In the genomic region with DNA sequence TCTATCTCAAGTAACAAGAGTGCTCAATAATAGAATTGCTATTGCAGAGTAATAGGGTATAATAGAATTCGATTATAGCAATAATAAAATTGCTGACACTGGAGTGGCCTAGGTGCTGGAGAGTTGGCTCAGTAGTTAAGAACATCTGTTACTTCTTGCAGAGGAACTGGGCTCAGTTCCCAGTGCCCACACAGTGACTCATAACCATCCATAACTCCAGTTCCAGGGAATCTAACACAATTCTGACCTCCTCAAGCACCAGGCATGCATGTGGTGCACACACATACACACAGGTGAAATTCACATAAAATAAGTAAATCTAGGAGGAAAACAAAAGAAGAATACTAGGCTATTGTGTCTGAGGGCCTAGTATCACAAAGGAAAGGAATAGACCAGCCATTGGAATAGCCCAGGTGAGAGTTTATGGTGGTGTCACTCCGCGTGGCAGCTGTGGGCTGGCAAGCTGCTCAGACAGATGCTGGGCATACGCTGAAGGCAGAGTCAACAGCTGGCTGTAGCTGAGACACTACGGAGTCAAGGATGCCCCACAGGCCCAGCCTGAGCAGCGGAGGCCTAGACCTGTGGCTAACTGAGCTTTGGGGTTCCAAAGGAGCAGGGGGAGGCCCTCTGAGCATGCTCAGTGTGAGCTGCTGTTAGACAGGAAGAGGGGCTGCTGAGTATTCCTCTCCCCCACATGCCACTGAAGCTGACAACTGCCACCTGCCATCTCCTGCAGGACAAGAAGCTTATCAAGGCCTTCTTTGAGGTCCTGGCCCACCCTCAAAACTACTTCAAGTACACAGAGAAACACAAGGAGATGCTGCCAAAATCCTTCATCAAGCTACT, we compare ENCODE assay signal across 11 mouse cellular contexts. TPM values are rescaled to one million over a fixed set of nuclear protein-coding genes. Genes with fewer than 3 reads are reported as not detected.
A peak's percentile ranks its signal among the peaks of the same experiment; 100 is the strongest.
DNase-seq lines count a peak whose midpoint lies in the region; ATAC-seq and TF ChIP-seq lines count a peak whose summit lies in the region.
"Had no signal": no experiment of that assay in that cellular context is flagged by ENCODE, and none has a peak within 500 bp of the region (broad histone marks: within the 10 kb centered on the region; RNA-seq: fewer than 3 reads in every experiment).

No protein-coding gene starts in this region.

- H3K4me1 ChIP-seq in hindbrain, postnatal 0 days (ENCODE audit: insufficient read depth, low read length): no peaks in the 10 kb centered on the region; the same call in 1 of the 2 replicates
- H3K4me1 ChIP-seq in hindbrain, embryonic 14.5 days (replicated peaks; ENCODE audit: control insufficient read depth, insufficient read depth, low read length): peaks cover 5% of the 10 kb centered on the region; the same call in 1 of the 2 replicates
- peaks cover 14% of the 10 kb centered on the region; the same call in 1 of the 2 replicates for H3K4me1 ChIP-seq in lung, postnatal 0 days (ENCODE audit: insufficient read depth, low read depth, low read length)
- H3K4me1 ChIP-seq: liver, embryonic 15.5 days had no signal

- H3K9ac ChIP-seq in hindbrain, postnatal 0 days (replicated peaks; ENCODE audit: low read length): no peak overlapping the region
- no peak overlapping the region for H3K9ac ChIP-seq in hindbrain, embryonic 14.5 days
- no peak overlapping the region for H3K9ac ChIP-seq in lung, postnatal 0 days (replicated peaks; ENCODE audit: low read depth)
- H3K9ac ChIP-seq: liver, embryonic 15.5 days had no signal

- intact Hi-C loops in heart, postnatal 10 days (cut with DNase I): loop anchor here (5.0 kb wide), 1 partner anchor 263 kb away; a partner anchor contains a TSS

- WGBS in hindbrain, postnatal 0 days: 77% methylated on average over 6 of the region's 6 CpGs
- WGBS in hindbrain, embryonic 14.5 days: 92% methylated on average over 6 of the region's 6 CpGs
- WGBS in lung, postnatal 0 days: 87% methylated on average over 6 of the region's 6 CpGs

- H3K4me3 ChIP-seq in hindbrain, postnatal 0 days (ENCODE audit: low read length): no peak overlapping the region
- no peak overlapping the region for H3K4me3 ChIP-seq in hindbrain, embryonic 14.5 days (replicated peaks; ENCODE audit: low read length)
- no peak overlapping the region for H3K4me3 ChIP-seq in lung, postnatal 0 days (ENCODE audit: low read depth, low read length)
- H3K4me3 ChIP-seq: hindbrain, embryonic 13.5 days; liver, embryonic 15.5 days had no signal

- no peak for ATAC-seq in hindbrain, postnatal 0 days
- no peak for ATAC-seq in hindbrain, embryonic 14.5 days (ENCODE audit: low FRiP score)
- ATAC-seq in lung, postnatal 0 days: no peak

- no peak for TF ChIP-seq CTCF in hindbrain, postnatal 0 days (IDR thresholded peaks at IDR 0.05; ENCODE audit: low read depth)
- TF ChIP-seq CTCF in lung, postnatal 0 days (IDR thresholded peaks at IDR 0.05): no peak

- no peaks in the 10 kb centered on the region for H3K27me3 ChIP-seq in hindbrain, postnatal 0 days (ENCODE audit: insufficient read depth, low read length)
- H3K27me3 ChIP-seq in hindbrain, embryonic 14.5 days (ENCODE audit: control insufficient read depth, insufficient read depth, low read length): no peaks in the 10 kb centered on the region
- H3K27me3 ChIP-seq in lung, postnatal 0 days (replicated peaks; ENCODE audit: insufficient read depth, low read length): no peaks in the 10 kb centered on the region
- H3K27me3 ChIP-seq: hindbrain, embryonic 13.5 days had no signal

- DNase-seq in hindbrain, postnatal 0 days (ENCODE audit: low spot score): no peak
- DNase-seq in hindbrain, embryonic 14.5 days (ENCODE audit: low spot score): no peak
- DNase-seq in lung, postnatal 0 days (ENCODE audit: low spot score): peak; percentile 45
- no peak for DNase-seq in lung, postnatal 10 days
- DNase-seq in adrenal gland, postnatal 14 days: peak; percentile 63
- DNase-seq in thymus, postnatal 14 days: peak; percentile 68
- DNase-seq in heart, postnatal 10 days: no peak
- no peak for DNase-seq in urinary bladder, adult 2 months (ENCODE audit: low spot score)
- DNase-seq: cerebellum, adult 9-10 months had no signal

- TF ChIP-seq EP300 in lung, postnatal 0 days (IDR thresholded peaks at IDR 0.05): no peak

- H3K27ac ChIP-seq in hindbrain, postnatal 0 days: 0 out of 2 replicates have a peak overlapping the region, but pooled peaks have one; percentile 8
- H3K27ac ChIP-seq in hindbrain, embryonic 14.5 days: no peak overlapping the region
- H3K27ac ChIP-seq in lung, postnatal 0 days (ENCODE audit: low read length): no peak overlapping the region
- H3K27ac ChIP-seq: hindbrain, embryonic 13.5 days; liver, embryonic 15.5 days had no signal

- H3K4me2 ChIP-seq in hindbrain, postnatal 0 days (ENCODE audit: low read depth, low read length): no peak overlapping the region
- H3K4me2 ChIP-seq in hindbrain, embryonic 14.5 days (replicated peaks): no peak overlapping the region
- H3K4me2 ChIP-seq in lung, postnatal 0 days (replicated peaks; ENCODE audit: low read depth, low read length): no peak overlapping the region
- H3K4me2 ChIP-seq: hindbrain, embryonic 13.5 days; liver, embryonic 15.5 days had no signal

- H3K9me3 ChIP-seq in hindbrain, postnatal 0 days (ENCODE audit: low read length): no peaks in the 10 kb centered on the region
- H3K9me3 ChIP-seq in hindbrain, embryonic 14.5 days (ENCODE audit: control insufficient read depth, low read length): no peaks in the 10 kb centered on the region
- no peaks in the 10 kb centered on the region for H3K9me3 ChIP-seq in lung, postnatal 0 days (ENCODE audit: low read length)
- H3K9me3 ChIP-seq: hindbrain, embryonic 13.5 days; liver, embryonic 15.5 days had no signal

- no peaks in the 10 kb centered on the region; the same call in 1 of the 2 replicates for H3K36me3 ChIP-seq in hindbrain, postnatal 0 days (ENCODE audit: insufficient read depth, low read length)
- peaks cover 33% of the 10 kb centered on the region for H3K36me3 ChIP-seq in hindbrain, embryonic 14.5 days (replicated peaks; ENCODE audit: control insufficient read depth, insufficient read depth)
- H3K36me3 ChIP-seq in lung, postnatal 0 days (ENCODE audit: insufficient read depth, low read length): no peaks in the 10 kb centered on the region; the same call in 1 of the 2 replicates
- H3K36me3 ChIP-seq: liver, embryonic 15.5 days had no signal

RNA-seq across cellular contexts. Expression of a gene that starts 6.2 kb away (rescaled TPM):
- 76.0 and 78.3 TPM in 2 replicates for total RNA-seq in hindbrain, postnatal 0 days (2014; rRNA removed)
- polyA plus RNA-seq in hindbrain, postnatal 0 days (2015; fragmentation: Nextera tagmentation; extraction: Ambion mirVana): 37.7 and 39.3 TPM in 2 replicates
- polyA plus RNA-seq in hindbrain, embryonic 14.5 days (2014; fragmentation: Nextera tagmentation; extraction: Ambion mirVana): 40.9 and 41.3 TPM in 2 replicates
- polyA plus RNA-seq in lung, postnatal 0 days (2015; fragmentation: Nextera tagmentation; extraction: Ambion mirVana): 18.7 and 20.2 TPM in 2 replicates
- 36.8 and 43.4 TPM in 2 replicates for total RNA-seq in adrenal gland, postnatal 14 days (2021)
- 10 to 100 TPM; 21.4 to 26.9 TPM for total RNA-seq in heart, postnatal 10 days (2021)
- polyA plus RNA-seq in urinary bladder, adult 2 months (2012; rRNA removed): 21.0 and 28.3 TPM in 2 replicates

RNA-seq across cellular contexts. Expression of a gene that starts 28.7 kb away (rescaled TPM):
- total RNA-seq in hindbrain, postnatal 0 days (2014; rRNA removed): 10.7 and 10.9 TPM in 2 replicates
- 2.1 TPM in 2 replicates for polyA plus RNA-seq in hindbrain, postnatal 0 days (2015; fragmentation: Nextera tagmentation; extraction: Ambion mirVana)
- polyA plus RNA-seq in hindbrain, embryonic 14.5 days (2014; fragmentation: Nextera tagmentation; extraction: Ambion mirVana): 4.7 and 6.6 TPM in 2 replicates
- polyA plus RNA-seq in lung, postnatal 0 days (2015; fragmentation: Nextera tagmentation; extraction: Ambion mirVana): 0.27 and 0.30 TPM in 2 replicates
- 10.9 and 11.9 TPM in 2 replicates for total RNA-seq in adrenal gland, postnatal 14 days (2021)
- total RNA-seq in heart, postnatal 10 days (2021): 1 to 10 TPM in 1 of 2 experiments, under 1 TPM in 1; 0.82 to 1.0 TPM
- 1.6 and 1.8 TPM in 2 replicates for polyA plus RNA-seq in urinary bladder, adult 2 months (2012; rRNA removed)

RNA-seq across cellular contexts. Expression of a gene that starts 36.9 kb away (rescaled TPM):
- 5.4 and 13.0 TPM in 2 replicates for total RNA-seq in hindbrain, postnatal 0 days (2014; rRNA removed)
- 7.8 and 9.9 TPM in 2 replicates for polyA plus RNA-seq in hindbrain, postnatal 0 days (2015; fragmentation: Nextera tagmentation; extraction: Ambion mirVana)
- polyA plus RNA-seq in hindbrain, embryonic 14.5 days (2014; fragmentation: Nextera tagmentation; extraction: Ambion mirVana): 4.3 and 6.5 TPM in 2 replicates
- polyA plus RNA-seq in lung, postnatal 0 days (2015; fragmentation: Nextera tagmentation; extraction: Ambion mirVana): 5.8 and 6.2 TPM in 2 replicates
- 3.3 and 8.9 TPM in 2 replicates for total RNA-seq in adrenal gland, postnatal 14 days (2021)
- total RNA-seq in heart, postnatal 10 days (2021): 1 to 10 TPM; 3.4 to 4.0 TPM
- 20.4 and 22.5 TPM in 2 replicates for polyA plus RNA-seq in urinary bladder, adult 2 months (2012; rRNA removed)

Comparison
In these comparisons a context has a peak if more than half of its experiments do, and no peak if none do; other contexts are left out.
1. DNase-seq: peak in lung, postnatal 0 days (single experiment), adrenal gland, postnatal 14 days (single experiment) and thymus, postnatal 14 days (single experiment); none in hindbrain, postnatal 0 days (single experiment), hindbrain, embryonic 14.5 days (single experiment), lung, postnatal 10 days (single experiment), heart, postnatal 10 days (0 of 2) and urinary bladder, adult 2 months (single experiment).